Mouse (Mus musculus) spleen, adult 2 months (tissue): ENCODE measurements at regions not wholly inside any gene's neighbourhood (a gene's known extent, or its start where the extent isn't known, plus 50 kb on each side); places are given as distances from the start of the nearest gene placed in this dataset.

Experiments used
- CTCF ChIP-seq: fragments of 200-500 bp; IDR thresholded peaks from 2 replicates; pipeline ENCODE4 v1.5.1; 2011; ENCODE audit warnings: mild to moderate bottlenecking, inconsistent platforms; ENCODE audit not compliant: insufficient read depth, insufficient read length, insufficient replicate concordance; ENCODE audit errors: extremely low read depth
- POLR2A ChIP-seq: fragments of 200-500 bp; IDR thresholded peaks from 2 replicates; pipeline ENCODE4 v1.6.1; 2011; ENCODE audit warnings: low read depth, low read length, inconsistent platforms

DNA sequence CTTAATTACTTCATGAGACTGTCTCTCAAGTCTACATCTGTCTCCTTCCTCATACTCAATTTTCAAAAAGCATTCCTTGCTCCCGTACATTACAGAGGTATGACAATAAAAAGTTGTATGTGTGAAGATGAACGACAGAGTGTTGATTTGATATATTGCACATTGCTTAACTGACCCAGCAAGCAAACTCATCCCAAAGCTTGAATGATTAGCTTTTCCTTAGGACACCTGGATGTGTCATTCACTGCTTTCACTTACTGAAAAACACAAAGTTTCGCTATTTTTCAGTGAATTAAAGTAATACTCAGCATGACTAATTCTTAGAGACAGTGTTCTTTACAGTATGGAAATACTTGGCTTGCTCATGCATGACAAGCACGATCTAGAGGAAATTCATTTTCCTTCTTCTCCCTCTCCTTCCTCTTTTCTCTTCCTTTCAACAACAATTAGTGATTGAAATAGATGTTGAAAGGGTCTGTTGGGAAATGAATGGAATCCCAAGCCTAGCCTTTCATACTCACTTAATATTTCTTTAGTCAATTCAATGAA, 159.5 kb upstream of the Prkcq start:
- TF ChIP-seq CTCF (no peak), POLR2A (no peak)
